Mouse (Mus musculus): Measurements from ENCODE around the gene Aoah.

The Aoah gene

DNA sequence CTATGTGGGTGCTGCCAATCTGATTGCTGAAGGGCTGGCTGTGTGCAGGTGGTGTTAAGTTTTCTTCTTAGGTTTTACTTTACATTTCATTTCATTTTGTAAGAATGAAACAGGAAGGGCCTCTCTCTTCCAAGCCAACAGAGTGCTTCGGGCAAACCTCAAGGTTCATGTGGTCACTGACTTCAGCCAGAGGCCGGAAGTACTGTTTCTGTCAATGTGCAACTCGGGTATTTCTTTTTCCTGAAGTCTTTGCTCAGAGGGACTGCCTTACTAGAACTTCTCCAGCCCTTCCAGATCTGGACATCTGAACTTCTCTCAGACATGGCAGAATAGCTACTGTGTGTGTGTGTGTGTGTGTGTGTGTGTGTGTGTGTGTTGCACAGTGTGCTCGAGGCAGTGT is at the start of gene Aoah:
Aoah (plus strand) TSS at position 213 of the 400 bp plus-strand sequence.
- DNase-seq (ENCODE audit: low spot score), result no peak

DNA sequence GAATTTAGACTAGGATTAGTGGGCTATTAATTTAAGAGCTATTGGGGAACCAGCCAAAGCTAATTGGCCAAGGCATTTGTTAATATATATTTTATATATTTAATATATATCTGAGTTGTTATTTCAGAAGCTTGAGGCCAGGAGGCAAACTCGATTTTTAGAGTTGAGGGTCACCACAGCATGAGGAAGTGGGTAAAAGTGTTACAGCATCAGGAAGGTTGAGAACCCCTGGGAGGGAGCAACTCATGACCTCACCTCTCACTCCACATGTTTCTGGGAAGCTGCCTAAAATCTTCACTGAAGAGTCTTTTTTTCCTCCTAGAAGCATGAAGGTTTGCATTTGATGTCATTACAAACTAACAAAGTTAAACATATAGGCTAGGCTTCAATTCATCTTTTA is 39.1 kb upstream of the Aoah start:
- no peak for DNase-seq (ENCODE audit: low spot score)

DNA sequence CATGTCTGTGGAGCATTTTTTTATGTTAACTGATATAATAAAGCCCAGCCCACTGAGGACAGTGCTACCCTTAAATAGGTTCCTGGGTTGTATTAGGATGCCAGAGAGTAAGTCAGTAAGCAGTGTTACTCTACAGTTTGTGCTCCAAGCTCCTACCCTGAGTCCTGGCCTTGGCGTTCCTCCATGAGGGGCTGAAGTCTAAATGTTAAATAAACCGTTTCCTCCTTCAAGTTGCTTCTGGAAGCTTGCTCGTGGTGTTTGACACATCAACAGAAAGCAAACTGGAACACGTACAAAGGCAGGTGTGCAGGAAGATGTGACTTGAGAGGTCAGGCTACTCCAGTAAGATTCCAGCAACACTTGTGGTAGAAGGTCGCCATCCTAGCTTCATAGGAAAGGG is 10.3 kb upstream of the Aoah start:
- DNase-seq (ENCODE audit: low spot score), result no peak

DNA sequence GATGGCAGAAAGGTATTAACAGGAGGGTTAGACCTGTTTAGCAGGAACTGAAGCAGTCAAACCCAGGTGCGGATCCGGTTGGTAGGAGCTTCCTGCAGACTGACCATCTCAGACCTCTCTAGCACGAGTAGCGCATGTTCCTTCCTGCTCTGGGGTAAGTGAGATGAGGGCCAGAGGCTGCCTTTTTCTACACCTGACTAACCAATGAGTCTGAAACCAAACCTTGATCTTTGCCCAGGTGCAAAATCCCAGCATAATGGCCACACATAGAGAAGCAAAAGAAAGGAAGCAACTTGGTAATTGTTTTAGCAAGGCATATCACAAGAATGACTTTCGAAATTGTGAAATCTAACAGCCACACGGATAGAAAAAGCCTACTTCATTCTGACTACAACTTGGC is 9.9 kb upstream of the Aoah start:
- DNase-seq (ENCODE audit: low spot score), result no peak

DNA sequence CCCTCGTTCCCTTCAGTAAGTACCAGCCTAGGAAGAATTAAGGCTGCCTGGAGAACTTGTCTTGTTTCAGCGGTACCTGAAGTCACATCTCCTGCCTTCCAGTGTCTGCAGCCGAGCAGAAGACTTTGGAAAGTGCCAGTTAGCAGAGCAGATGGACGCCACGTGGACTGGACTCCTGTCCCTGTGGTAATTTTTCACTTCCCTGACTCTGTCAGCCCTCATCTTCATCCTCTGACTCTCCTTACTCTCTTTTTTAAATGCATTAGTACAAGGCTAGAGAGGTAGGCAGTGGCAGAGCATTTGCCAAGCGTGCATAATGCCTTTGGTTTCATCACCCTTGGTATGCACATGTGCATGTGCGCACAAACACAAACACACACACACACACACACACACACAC is 8.0 kb upstream of the Aoah start:
- DNase-seq (ENCODE audit: low spot score), result no peak

DNA sequence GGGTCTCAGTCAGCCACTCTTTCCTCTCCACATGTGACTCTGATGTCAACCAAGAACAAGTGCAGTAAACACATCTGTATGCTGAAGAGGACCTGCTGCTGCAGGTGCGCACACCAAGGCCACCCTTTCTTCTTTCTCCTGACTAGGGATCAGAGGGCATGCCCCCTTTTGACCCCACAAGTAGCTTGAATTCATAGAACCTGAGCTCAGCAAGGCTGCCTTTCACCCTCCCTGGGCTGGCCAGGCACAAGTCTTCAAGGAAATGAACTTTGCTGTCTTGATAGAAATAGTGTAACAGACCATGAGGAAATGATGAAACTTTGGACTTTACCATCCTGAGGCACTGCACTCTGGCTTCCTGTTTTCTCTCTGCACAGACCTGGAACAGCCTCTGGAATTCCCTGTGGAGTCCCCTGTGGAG is 7.1 kb upstream of the Aoah start:
- DNase-seq (ENCODE audit: low spot score), result no peak

DNA sequence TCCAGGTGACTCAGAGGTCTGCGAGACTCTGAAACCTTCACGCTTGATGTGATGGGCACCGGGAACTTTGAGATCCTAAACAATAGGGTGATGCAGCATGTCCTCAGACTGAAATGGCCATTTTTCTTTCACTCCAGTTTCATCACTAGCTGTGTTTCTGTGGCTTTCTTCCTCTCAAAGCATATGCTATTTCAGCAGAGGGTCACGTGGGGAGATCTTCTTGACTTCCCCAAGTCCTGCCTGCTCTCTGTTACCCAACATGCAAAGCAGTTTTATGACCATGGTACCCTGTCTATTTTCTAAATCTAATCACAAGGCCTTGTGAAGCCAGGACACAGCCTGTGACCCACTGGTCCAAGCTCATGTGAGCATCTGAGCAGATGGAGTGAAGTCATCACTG is 6.0 kb upstream of the Aoah start:
- DNase-seq (ENCODE audit: low spot score), result no peak

DNA sequence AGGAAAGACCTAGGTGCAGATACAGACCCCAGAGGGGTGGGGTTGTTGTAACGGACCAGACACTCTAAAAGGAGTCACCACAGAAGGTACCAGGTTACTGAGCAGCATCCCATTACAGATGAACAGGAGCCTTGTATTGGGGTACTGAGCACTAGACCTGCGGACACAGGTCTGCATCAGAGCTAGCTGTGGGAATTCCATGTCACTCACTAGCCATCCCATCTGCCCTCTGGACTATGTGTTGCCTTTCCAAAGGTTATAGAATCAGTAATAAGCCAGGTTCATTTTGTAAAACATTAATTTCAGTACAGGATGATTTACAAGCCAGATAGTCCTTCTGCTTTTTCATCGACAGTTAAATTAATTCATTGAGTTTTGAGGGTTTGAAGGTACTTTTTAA is 2.7 kb downstream of the Aoah start:
- no peak for DNase-seq (ENCODE audit: low spot score)

DNA sequence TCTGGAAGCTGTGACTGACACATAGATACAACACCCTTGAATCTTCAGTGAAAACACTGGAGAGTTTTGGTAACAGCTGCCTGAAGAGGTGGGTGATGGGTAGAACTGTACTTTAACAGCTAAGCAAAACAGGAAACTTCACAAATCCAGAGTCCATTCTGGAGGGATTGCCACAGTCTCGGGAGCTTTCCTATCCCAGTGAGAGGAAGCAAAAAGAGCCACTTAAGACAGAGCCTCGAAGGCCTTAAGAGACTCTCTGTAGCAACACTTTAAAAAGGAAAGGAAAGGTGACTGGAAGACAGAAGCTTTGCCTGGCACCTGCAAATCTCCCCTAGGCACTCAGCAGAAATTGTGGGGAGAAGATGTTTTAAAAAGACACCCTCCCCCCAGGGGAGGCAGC is 4.6 kb downstream of the Aoah start:
- DNase-seq (ENCODE audit: low spot score), result no peak

DNA sequence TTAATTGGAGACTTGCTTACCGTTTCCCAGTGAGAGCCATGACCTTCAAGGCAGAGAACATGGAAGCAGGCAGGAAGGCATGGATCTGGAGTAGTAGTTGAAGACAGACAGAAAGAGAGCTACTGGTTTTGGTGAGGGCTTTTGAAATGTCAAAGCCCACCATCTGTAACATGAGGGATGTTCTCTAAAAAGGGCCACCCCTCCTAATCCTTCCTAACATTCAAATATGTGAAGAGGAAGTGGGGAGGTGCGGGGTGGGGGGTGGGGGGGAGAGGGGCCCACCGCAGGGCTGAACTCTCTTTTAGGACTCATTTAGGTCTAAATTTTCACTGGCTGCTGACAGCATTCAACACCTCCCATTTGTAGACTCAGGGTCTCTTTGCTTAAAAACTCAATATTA is 5.9 kb downstream of the Aoah start:
- no peak for DNase-seq (ENCODE audit: low spot score)

DNA sequence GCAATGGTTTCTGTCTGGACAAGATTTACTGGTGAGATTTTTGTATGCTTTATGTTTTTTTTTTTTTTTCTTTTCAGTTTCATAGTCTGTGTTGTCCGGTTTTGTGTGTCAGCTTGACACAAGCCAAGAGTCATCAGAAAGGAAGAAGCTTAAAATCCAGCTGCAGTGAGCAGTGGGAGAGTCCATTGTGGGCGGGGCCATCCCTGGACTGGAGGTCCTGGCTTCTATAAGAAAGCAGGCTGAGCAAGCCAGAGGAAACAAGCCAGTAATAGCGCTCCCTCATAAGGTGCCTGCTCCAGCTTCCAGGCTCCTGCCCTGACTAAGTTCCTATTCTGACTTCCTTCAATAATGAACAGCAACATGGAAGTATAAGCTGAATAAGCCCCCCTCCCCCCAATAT is 6.7 kb downstream of the Aoah start:
- no peak for DNase-seq (ENCODE audit: low spot score)

DNA sequence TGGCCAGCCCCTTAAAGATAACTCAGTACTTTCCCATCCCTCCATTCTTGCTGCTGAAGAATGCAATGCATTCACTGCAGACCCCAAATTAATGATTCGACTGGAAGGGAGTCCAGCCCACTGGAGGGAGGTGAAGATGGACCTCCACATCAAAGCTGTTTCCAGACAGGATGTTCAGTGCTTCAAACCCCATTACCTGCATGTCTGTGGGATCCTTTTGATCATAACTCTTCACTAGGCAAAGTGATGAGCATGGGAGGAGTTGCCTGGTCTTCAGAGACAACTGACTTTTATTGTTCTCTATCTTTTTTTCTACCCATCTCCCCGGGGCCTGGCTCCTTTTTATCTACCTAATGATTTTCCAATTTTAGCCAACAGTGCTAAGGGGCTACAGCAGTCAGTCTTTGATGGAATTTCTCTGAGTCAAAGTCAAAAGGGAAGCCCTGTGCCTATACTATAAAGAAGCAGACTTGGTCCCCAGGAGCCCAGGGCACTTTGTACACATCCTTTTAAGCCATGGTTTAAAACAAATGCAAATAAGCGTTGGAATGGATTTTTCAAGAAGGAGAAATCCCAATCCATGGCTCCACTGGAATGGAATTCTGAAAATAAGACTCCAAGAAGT is 18.0 kb downstream of the Aoah start:
- no peak for DNase-seq (ENCODE audit: low spot score)

DNA sequence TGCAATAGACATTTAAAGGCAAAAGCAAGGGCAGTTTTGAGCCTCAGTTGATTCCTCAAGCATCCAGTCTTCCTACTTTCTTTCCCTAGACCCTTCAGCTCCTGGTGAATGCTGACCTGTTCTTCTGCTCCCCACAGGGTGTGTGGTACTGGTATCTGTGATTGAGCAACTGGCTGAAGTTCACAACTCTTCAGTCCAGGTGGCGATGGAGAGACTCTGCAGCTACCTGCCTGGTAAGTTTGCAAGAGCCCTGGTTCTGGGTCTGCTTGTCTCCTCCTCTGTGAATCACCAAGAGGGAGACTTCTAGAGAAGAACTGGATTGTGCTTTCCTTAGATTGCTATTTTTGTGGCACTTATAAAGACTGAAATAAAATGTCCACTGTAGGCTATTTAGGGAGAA is 22.5 kb downstream of the Aoah start:
- no peak for DNase-seq (ENCODE audit: low spot score)

DNA sequence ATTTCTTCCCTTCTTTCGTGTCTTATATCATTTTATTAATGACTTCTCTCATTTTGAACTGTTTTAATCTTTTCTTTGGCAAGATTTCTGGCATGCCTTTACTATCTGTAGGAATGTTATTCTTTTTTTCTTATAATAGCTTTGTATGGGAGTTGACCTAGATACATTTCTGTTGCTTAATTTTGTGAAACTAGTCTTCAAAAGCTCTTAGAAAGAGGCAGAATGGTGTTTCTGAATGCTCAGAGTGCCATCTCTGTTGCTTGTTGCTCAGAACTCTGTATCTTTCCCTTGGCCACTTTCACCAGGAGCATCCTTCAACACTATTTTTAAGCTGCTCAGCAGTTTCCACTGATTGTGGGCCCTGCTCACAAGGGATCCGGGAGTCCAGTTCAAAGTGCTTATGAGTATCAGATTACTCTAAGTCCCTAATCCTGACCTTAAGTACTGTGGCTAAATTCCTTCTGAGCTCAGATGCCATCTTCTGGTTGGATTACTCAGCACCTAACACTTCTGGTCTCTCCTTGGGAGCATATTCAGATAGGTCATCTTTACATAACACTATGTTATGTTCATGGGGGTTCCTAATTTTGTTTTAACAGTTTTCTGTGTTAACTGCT is 26.9 kb downstream of the Aoah start:
- DNase-seq (ENCODE audit: low spot score), result no peak

DNA sequence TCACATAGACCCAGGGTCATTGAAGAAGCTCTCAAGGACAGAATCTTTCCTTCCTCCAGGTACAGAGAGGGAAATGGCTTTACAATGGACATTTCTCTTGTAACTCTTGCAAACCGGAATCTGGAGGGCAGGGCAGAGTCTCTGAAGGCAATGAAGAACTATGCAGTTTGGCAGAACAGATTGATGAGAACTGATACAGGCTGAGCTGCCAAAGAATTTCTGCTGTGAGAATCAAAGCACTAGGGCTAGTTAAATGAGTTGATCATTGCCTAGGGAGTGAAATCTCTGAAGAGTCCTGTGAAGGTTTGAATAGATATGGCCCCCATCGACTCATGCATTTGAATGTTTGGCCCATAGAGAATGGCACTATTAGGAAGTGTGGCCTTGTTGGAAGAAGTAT is 34.8 kb downstream of the Aoah start:
- DNase-seq (ENCODE audit: low spot score), result no peak

DNA sequence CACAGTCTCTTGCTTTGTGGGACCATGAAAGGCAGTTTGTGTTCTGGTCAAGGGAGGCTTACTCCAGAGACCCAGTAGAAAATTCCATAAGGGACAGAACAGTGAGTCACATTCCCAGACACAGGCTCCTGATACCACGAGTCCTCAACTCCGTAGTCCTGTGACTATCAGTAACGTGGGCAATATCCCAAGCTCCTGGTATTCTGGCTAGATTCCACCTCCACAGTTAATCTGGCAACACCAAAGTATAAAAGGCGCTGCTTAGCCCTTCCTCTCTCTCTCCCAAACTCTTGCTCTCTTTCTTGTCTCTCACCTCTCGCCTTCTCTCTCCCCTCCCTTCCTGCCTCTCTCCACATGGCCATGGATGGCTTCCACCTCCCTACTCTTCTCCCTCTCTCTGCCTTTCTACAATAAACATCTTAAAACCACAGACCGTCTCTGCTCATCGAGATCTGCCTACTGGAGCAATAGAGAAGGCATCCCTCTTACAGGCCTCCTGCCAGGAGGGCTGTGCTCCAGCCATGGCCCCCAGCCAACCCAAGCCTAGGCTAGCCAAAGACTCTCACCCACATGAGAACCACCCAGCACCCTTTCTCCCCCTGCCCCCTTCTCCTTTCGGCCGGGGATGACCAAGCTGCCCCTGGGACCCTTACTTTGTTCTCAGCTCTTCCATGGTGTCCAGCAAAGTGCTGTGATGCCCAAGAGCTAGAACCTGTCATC is 35.4 kb downstream of the Aoah start:
- no peak for DNase-seq (ENCODE audit: low spot score)

DNA sequence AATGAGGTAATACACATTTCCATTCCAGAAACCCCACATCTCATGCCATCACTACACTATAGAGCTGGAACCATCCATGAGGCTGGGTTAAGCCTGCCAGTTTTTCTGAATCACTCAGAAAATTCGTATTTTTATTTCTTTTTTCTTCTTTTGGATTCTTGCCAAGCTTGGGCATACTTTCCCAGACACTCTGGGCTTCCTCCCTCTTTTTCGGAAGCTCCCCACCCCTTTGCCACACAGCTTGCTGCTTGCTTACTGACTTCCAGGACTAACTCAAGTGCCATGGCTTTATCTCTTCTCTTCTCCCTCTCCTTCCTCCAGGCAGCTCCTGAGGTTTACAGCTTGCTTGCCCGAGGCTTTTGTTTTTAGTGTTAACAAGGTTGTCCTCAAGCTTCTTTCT is 62.0 kb downstream of the Aoah start:
- no peak for DNase-seq (ENCODE audit: low spot score)

DNA sequence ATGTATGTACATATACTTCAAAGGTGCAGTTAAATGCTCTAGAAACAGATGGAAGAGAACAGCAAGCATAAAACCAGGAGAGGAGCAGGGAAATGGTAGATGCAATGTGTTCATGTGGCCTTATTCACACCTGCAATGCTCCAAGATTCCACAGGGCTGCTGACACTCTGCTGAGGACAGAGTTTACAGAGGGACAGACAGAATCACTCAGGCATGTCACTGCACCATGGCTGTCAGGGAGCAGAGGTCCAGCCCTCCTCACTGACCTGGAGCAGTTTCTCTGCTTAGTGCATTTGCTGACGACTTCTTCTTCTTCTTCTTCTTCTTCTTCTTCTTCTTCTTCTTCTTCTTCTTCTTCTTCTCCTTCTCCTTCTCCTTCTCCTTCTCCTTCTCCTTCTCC is 105.5 kb downstream of the Aoah start:
- no peak for DNase-seq (ENCODE audit: low spot score)

DNA sequence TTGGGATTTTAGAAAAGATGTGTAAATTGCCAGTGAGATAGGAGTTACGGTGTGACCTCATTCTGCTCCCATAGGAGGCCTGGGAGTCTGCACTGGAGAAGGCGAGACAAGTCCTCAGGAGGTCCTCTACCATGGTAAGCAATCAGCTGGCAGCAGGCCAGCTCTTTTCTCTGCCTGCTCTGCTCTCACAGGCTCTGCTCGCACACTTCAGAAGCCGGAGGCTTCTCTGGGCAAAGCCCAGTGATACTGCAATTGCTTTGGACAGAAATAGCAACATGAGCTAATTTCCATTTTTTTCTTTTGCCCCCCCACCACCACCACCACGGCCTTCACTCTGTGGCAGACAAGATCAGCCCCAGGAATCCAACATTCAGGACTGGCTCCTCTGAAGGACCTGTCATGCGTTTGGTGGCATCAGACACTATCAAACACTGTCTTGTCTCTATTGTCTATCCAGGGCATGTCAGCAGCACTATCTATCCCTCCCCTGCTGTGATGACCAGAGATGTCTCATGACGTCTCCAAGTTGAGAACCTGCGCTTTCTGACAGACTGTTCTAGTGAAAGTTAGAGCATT is 106.6 kb downstream of the Aoah start:
- DNase-seq (ENCODE audit: low spot score), result peak; percentile 3

DNA sequence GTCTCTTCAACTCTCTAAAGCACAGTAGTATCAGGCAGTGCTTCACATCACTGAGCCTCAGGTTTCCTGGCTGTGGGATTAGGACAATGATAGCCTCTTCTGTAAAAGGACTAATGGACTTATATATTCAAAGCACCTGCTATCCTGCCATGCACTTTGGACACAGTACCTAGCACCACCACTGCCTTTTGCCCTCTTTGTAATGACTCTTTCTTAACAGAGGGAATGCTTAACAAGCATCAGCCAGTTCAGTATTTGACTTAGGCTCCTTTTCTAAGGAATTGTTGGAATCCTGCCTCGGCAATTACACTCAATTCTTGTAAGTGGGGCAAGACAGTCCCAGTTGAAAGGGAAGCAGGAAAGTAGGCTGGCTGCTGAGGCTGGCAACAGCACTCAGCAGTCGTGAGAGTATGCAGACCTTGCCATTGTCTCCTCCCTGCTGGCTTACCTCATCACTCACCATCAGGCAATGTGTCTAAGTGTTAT is 107.1 kb downstream of the Aoah start:
- DNase-seq (ENCODE audit: low spot score), result no peak

DNA sequence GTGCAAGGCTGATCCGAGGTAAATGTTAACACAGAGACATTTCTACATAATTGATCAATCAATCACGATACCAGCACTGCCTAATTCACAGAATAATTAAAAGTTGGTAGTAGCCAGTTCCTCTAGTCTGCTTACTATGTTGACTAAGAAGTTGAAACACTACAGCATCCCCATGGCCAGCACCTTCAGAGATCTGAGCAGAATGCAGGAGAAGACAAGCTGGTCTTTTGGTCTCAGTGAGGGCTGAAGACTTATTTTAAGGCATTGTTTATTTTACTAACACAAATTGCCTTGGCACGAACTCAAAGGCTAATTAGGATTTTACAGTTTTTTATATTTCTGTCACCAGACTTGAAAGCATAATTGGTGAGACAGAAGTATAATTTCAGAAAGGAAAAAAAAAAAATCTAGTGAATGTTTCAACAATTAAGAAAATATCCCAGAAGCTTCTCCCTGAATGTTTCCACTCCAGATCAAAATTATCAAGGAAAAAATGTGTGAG is 107.8 kb downstream of the Aoah start:
- DNase-seq (ENCODE audit: low spot score), result no peak

DNA sequence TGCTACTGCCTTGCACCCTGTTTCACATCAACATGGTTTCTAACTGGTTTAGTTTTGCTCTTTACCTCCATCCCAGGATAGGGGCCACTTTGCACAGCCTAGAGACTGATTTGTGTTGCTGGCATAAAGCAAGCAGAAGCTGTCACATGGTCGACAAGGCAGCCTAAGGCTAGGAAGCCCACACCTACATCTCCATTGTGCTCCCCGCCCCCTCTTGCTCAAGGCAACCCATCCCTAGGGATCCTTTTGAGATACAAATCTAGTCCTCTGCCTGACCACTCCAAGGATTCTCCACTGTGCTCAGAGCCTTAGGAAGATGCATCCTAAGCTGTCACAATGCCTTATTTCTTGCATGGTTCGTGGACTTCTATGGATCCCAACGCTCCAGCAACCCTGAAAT is 110.2 kb downstream of the Aoah start:
- no peak for DNase-seq (ENCODE audit: low spot score)

DNA sequence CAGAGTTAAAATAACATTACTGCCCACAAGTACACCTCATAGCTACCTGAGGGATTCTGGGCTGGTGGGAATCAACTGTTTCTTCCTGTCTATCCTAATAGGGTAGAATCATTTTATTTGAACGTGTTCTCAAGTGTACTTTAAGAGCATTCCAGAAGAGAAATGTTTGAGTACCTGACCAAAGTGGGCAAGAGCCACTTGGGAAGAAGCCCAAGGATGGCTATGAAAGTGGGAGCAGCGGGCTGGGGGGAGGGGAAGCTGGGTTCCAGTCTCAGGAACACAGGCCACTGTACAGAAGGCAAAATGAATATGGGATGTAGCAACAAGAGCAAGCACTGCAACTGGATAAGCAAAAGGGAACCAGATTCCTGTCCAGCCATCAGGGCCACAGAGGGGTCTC is 111.3 kb downstream of the Aoah start:
- no peak for DNase-seq (ENCODE audit: low spot score)

All from ovary, adult 18-20 months (tissue).